Mouse (Mus musculus): ENCODE results near the gene Ptprj. TPM values are rescaled to one million over a fixed set of nuclear protein-coding genes. Genes with fewer than 3 reads are reported as not detected.
A peak's percentile ranks its signal among the peaks of the same experiment; 100 is the strongest.

Ptprj gene
- 19.4 and 22.7 TPM in 2 replicates for total RNA-seq (2017)

DNA sequence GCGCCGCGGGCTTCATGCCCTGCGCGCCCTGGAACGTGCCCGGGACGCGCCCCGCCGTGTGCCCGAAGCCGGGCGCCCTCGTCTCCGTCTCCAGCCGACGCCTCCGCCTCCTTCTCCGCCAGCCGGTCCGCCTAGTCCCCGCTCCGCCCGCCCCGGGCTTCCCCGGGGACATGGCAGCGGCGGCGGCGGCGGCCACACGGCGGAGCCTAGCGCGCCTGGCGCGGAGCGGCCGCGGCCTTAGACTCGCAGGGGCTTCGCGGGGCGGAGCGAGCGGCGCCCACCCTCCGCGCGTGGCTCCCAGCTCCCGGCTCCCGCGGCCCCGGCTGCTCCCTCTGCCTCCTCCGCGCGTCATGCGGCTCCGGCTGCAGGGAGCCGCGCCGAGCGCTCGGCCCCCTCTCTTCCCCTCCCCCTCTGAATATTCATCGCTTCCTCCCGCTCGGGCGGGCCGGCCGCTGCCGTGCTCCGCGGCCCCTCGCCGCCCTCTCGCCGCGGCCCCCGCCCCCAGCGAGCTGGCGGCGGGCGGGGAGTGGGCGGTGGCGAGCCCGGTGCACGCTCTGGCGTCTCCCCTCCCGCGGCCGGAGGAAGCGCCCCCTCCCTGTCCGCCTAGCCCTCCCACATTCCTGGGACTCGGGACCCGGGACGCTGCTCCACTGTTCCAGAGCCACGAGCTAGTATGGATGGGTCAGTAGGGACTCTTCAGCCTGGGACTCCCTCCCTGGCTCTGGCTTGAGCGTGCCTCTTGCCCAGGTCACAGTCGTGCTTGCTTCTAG, at the start of gene Ptprj:
Gene Ptprj (minus strand): TSS at position 412 of the 770 bp plus-strand sequence.
- peak; percentile 9; the same call in 1 of the 2 replicates for ATAC-seq (replicated peaks; ENCODE audit: low read depth, poor library complexity, severe bottlenecking)

DNA sequence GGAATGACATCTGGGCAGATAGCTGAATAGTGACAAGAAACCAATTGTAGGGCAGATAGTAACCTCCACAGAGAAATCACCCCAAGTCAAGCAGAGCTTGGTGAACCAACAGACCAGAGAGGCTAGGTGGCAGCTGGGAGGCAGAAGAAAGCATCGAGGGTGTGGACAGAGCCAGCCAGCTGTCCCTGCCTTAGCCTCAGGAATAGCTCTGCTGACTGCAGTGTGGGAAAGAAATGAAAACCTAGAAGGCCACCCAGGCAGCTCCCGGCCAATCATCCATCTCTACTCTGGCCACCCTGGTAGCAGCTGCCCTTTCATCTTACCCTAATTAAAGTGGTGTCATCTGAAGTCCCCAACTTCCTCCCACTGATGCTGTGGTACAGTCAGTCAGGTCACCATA, 49.1 kb upstream of the Ptprj start:
- ATAC-seq (replicated peaks; ENCODE audit: low read depth, poor library complexity, severe bottlenecking), result no peak

DNA sequence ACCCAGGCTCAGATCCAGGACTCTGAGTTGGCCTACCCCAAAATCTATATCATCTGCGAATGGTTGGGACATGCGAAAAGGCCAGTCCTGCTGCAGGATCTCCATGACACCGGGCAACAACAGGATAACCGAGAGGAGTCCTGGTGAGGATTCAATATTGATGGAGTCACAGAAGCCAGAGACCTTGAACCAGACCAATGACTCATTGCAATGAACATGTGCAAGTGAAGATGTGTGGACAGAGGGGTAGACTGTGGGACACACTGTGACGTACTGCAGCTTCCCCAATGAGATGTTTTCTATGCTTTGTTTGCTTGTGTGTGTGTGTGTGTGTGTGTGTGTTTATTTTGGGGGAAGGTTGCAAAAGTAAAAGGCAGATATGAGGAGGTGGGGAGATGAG, 47.8 kb upstream of the Ptprj start:
- ATAC-seq (replicated peaks; ENCODE audit: low read depth, poor library complexity, severe bottlenecking), result no peak

DNA sequence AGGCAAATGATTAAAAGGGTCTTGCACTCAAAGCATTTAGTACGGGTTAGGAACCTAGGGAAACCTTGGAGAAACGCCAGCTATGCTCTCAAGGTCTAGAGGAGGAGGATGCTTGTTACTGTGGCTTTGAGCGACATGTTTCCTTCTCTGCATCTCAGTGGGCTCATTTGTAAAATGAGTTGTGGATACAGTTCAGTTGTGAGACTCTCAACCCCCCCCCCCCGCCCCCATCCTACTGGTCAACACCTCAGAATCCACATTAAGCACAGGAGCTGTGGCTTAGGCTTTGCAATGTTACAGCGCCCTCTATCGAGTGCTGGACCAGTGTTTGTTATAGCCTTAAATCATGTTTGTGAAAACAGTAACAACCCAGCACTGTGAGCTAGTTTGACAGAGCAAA, 44.5 kb upstream of the Ptprj start:
- peak; percentile 78 for ATAC-seq (replicated peaks; ENCODE audit: low read depth, poor library complexity, severe bottlenecking)

DNA sequence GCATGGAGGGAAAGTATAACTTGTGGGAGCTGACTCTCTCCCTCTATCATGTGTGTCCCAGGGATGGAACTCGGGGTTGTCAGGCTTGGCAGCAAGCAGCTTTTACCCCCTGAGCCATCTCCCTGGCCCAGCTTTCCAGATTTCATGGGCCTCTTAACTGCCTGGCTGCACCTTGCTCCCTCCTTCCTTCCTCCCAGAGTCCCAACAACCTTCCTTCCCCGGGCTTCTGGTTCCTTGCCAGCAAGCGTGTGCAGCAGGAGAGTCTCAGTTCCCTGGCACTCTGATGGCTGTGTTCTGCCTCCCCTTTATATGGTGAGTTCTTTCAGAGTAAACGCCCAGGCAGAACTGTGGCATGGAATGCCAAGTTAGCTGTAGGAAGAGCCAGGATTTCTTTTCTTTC, 43.9 kb upstream of the Ptprj start:
- ATAC-seq (replicated peaks; ENCODE audit: low read depth, poor library complexity, severe bottlenecking), result peak; percentile 58

DNA sequence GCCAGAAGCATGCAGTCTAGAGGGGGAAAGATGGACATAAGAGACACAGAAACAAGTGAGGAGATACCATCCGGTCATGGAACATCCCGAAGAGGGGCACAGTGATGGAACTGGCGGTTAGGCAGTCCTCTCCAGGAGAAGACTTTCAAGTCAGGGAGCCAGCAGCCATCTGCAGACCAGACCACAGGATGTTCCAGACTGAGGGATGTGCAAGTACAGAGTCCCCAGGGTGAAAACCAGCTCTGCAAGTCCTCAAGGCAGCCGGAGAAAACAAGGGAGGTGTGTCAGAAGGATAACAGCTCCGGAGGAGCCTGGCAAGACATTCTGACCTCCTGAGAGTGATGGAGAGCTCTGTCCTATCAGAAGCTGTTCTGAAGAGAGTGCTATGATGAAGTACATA, 40.4 kb upstream of the Ptprj start:
- no peak for ATAC-seq (replicated peaks; ENCODE audit: low read depth, poor library complexity, severe bottlenecking)

DNA sequence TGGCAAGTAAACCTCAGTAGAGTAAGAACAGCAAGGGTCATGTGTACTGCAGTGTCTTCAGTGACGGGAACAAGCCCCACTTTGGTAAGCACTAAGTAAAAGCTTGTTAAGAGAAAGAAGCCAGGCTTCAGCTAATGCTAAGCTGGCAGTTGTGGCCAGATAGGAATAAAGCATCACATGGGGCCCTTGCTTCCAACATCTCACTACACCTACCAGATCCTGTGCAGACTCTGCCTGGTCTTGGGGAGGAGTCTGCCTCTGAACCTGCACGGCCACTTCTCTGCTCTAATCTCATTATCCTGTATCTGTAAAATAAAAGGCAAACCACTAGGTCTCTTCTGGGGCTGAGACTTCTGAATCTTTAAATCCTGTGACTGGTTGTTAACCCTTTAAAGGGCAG, 39.2 kb upstream of the Ptprj start:
- ATAC-seq (replicated peaks; ENCODE audit: low read depth, poor library complexity, severe bottlenecking), result no peak

DNA sequence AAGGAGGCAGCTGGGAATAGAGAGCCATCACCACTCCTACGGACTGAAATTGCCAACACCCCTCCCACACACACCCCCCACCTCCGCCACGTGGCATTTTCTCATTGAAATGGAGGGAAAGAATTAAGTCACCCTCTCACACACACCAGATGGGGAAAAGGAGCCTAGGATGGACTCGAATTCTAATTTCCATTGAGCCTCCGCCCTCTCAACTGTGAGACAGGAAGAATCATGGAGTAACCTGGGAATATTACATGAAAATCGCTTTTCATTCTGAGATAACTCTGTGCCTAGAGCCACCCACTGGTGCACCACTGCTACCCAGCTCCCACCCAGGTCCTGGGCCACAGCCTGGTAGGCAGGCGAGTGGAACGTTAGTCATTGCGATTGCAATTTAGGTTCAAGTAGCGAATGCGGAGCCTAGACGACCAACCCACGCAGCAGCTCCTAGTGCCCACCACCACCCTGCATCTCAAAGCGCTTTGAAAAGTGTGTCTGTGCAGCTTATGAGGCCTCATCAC, 34.3 kb upstream of the Ptprj start:
- ATAC-seq (replicated peaks; ENCODE audit: low read depth, poor library complexity, severe bottlenecking), result no peak

DNA sequence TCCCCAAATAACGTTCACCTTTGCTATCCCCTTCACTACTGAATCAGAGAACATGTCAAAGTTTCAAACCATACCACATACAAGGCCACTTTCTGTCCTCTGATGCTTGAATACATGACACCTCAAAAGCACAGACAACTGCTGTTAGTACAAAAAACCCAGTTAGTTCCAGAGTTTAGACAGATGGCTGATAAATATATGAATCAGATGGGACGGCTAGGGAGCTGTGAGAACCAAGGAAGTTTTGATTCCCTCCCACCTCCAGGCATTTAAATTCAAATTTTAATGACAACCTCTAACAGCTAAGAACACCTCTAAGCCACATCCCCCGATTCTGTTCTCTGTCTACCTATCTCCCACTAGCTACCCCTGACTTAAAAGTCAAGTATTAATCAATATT, 33.1 kb upstream of the Ptprj start:
- ATAC-seq (replicated peaks; ENCODE audit: low read depth, poor library complexity, severe bottlenecking), result no peak

DNA sequence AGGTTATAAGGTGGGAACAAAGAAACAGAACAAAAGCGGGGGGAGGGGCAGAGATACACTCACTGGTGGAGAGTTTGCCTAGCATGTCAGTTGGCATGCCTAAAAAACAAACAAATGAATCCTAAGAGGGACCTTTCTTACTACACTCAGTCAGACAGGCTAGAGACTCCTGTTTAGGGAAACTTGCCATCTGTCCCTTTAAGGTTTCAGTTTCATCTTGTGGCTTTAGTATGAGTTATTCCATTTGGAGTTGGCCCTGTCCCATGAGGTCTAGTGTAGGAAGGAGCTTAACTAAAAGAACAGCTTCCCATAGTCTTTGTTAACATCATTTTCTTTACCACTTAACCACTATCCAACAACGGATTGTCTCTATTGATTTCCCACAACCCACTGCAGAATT, 32.6 kb upstream of the Ptprj start:
- ATAC-seq (replicated peaks; ENCODE audit: low read depth, poor library complexity, severe bottlenecking), result peak; percentile 48

DNA sequence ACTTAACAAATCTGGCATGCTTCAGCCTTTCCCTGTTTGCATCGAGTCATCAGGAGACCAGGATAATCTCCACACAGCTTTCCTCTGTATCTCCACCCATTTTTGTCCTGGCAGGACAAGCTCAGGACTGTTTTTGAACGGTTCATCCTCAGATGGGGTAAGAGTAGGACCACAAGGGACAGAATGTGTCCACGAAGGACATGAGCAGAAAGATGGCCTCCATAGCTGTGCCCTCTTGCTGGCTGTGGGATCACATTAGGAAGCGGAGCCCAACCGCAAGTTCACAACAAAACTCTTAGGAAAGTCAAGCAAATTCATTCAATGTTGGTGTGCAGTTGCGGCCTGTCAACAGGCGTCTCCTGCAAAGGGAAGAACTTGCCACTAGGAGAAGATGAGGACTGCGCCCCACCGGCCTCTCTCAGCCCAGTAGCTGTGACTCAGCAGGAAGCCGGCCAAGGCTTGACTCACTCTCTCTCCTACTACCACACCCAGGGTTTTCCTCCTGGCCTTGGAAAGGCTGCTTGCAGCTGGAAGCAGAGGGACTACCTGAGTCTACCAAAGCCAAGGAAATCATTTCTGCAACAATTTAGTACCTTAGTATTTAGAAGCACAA, 31.6 kb upstream of the Ptprj start:
- ATAC-seq (replicated peaks; ENCODE audit: low read depth, poor library complexity, severe bottlenecking), result peak; percentile 100

DNA sequence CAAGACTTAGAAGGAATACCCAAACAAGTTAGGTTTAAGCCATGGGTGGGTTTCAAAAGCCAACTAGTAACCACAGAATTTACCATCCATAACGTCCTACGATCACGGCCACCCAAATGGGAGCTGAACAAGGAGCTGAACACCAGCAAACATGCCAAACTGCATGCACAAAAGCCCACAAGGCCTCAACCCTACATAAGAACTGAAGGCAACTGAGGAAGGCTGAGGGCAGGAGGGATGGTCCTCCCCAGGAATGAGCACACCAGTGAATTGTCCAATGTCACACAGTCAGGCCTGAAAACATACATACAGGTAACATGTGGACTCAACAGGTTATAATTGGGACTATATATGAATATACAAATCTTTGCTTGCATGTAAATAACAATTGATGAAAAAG, 20.6 kb upstream of the Ptprj start:
- ATAC-seq (replicated peaks; ENCODE audit: low read depth, poor library complexity, severe bottlenecking), result no peak

DNA sequence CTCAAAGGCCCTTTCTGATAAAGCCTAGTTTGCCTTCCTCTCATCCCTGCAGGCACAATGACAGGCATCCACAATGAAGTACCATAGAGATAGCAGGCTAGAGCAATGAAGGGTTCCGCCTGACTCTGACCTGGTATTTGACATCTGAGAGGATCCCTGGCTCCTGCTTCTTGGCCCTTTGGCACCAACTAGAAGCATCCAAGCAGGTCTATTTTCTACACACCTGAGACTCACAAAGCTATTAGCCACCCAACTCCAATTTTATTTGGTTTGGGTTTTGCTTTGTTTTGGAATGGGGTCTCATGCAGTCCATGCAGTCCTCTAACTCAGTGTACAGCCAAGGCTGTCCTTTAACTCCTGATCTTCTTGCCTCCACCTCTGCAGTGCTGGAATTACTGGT, 7.7 kb upstream of the Ptprj start:
- ATAC-seq (replicated peaks; ENCODE audit: low read depth, poor library complexity, severe bottlenecking), result no peak

DNA sequence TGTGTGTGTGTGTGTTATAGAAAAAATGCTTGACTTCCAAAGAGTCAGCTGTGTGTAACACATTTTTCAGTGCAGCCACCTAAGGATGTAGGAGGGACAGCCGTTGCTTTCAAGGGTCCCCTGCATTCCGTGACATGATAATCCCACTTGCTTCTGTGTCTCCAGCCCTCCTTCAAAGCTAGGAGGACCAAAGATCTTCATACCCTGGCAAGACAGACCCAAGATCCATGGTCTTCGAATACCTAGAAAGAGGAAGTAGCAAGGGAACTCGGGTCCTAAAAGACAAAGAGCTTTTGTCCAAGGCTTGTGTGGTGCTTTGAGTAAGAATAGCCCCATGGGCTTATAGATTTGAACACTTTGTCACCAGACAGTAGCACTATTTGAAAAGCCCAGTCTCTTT, 4.1 kb upstream of the Ptprj start:
- no peak for ATAC-seq (replicated peaks; ENCODE audit: low read depth, poor library complexity, severe bottlenecking)

DNA sequence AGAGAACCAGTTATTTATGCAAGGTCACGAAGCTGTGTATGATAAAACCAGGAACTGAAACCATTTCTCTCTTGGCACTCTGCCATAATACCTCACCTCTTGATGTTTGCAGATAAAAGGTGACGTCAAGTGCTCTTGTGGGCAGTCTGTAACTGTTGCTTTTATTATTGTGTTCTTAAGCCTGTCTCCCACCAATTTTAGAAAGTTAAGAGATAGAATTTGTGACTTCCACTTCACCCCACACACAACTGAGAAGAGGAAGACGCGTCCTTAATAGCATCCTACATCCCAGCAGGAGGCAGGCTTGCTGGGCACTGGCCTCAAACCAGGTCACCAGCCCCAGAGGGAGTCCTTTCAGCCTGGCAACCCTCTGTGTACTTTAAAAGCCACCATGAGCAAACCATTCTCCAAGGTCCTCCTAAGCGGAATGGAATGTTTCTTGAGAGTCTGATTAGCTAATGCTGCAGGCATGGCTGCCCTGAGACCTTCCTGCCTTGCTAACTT, 3.2 kb upstream of the Ptprj start:
- ATAC-seq (replicated peaks; ENCODE audit: low read depth, poor library complexity, severe bottlenecking), result peak; percentile 28

DNA sequence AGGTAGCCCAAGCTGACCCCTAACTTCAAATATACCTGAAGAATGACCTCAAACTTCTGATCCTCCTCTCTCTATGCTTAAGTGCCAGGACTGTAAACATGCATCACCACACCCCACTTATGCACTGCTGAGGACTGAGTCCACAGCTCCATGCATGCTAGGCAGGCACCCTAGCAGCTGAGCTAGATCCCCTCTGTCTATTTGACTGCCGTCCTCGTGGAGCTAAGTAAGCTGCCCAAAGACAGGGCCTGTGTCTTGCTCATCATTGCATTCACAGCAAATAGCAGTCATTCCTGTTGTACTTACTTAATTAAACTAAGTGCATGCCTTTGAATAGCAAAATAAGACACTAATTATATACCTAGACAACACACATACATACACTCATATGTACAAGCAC, 2.4 kb upstream of the Ptprj start:
- no peak for ATAC-seq (replicated peaks; ENCODE audit: low read depth, poor library complexity, severe bottlenecking)

DNA sequence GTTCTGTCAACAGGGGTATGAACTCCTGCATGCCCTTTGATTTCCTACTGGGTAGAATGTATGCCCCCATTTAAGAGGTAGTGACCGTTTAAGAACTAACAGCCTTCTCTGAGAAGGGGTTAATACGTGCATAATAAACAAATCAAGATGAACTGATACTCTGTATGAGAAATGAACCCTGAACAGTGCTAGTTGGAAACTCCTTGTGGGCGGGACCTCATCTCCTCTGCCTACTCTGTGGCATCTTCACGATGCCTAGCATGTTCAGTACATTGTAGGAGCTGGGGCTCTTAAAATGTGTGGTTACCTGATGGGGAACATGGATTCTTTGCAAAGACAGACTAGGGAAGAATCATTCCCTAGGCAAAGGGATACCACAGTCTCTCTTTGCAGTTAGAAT, 1.9 kb upstream of the Ptprj start:
- no peak for ATAC-seq (replicated peaks; ENCODE audit: low read depth, poor library complexity, severe bottlenecking)

DNA sequence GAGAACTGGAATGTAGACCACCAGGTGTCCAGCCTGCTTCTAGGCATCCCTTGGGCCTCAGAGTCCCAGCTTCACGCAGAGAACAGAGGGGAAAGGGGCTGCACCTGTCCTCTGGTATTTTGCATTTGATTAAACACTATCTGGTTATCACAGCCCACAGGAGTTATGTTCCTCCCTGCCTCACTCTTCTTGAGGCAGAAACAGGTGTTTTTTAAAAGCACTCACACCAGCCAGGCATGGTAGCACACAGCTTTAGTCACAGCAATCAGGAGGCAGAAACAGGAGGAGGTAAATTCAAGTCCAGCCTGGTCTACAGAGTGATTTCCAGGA, 1.3 kb upstream of the Ptprj start:
- no peak for ATAC-seq (replicated peaks; ENCODE audit: low read depth, poor library complexity, severe bottlenecking)

DNA sequence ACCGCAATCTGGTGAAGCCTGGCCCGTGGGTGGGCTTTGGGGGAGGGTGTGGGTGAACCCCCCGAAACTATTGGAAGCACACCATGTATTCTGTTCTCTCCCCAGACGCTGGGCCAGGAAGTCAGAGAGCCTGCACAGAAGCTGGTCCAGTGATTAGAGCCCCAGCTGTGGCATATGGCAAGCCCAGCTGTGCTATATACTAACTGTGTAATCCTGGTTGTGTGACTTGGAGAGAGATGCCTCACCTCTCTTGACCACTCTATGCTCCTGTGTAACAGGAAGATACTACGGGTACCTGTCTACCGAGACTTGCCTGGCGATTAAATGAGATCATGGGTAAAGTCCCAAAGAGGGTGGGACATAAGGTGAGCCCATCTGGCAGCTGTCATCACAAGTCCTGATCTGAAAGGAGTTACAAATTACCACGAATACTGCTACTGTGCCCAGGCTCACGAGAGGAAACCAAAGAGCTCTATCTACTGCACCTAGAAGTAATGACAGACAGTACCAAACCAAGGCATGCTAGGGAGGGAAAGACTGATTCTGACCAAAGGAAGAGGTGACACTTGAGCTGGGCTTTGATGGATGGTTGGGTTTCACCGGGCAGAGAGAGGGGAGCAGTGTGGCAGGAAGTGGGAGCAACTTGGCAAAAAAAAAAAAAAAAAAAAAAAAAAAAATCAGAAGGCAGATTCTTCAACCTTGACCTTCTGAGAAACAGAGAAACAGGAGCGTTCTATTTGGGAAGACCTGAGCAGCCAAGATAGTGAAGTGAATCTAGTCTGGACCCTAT, 754 bp upstream of the Ptprj start:
- ATAC-seq (replicated peaks; ENCODE audit: low read depth, poor library complexity, severe bottlenecking), result peak; percentile 30

DNA sequence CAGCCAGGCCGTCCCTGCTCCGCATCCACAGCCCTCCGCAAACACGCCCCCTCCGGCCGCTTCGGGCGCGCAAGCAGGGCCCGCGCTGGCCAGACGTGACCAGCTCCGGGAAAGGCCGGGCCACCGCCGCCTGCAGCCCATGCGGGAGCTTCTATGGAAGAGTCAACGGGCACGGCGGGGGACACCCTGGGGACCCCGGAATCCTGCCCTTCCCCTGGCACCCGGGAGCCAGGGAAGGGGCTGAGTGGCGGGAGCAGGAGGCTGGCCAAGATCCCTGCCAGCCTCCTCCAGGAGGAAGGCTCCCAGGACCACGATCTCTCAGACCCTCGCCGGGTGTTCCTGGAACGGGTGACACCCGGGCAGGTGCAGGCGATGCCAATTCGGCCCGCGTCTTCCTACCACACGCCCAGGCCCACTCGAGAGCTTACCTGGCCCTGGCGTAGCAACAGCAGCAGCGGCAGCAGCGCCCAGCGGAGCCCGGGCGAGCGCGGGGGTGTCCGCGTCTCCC, 665 bp downstream of the Ptprj start:
- ATAC-seq (replicated peaks; ENCODE audit: low read depth, poor library complexity, severe bottlenecking), result peak; percentile 10; the same call in 1 of the 2 replicates

Measured in common myeloid progenitor, adult 5-6 weeks (primary cell).